Mouse (Mus musculus): Measurements from ENCODE around the gene Slc9a8.
"Not testable (repeated sequence)": the region's sequence is repeated elsewhere in the genome, so short reads cannot be mapped to it uniquely, and the experiment has no call there.

Slc9a8 gene

DNA sequence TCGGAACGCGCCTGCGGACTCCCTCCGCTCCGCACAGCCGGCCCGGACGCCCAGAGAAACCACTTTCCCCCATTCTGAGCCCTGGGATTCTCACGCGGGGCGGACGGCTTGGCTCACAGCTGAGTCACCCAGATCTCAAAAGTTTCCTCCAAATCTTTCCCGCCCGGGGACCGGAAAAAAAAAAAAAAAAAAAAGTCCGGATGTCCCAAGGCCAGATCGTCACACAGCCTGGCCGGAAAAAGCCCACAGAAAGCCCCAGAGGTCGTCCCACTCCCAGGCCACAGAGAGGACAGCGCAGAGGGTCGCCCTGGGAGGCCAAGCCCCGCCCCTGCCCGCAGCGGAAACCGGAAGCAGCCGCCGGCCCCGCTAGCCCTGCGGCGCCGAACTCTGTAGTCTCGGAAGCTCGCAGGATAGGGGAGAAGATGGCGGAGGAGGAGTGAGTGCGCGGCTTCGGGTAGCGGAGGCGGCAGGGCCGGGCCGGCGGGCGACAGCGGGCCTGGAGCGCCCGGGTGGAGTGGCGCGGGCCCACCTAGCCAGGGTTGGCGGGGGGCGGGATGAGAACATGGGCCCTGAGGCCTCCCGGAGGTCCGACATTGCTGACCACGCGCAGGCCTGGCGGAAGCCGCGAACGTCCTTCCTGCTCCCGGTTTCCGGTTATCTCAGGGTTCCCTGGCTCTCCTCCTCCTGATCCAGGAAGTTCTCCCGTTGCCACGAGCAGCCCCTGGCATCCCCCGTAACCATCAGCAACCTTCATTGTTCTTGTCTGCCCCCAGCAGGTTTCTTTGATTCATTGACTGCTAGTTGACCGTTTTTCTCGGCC lies at the start of gene Slc9a8:
TSS of gene Slc9a8 (plus strand) at position 383 of the 820 bp plus-strand sequence.
- peak; percentile 92 for DNase-seq (ENCODE audit: low spot score)

DNA sequence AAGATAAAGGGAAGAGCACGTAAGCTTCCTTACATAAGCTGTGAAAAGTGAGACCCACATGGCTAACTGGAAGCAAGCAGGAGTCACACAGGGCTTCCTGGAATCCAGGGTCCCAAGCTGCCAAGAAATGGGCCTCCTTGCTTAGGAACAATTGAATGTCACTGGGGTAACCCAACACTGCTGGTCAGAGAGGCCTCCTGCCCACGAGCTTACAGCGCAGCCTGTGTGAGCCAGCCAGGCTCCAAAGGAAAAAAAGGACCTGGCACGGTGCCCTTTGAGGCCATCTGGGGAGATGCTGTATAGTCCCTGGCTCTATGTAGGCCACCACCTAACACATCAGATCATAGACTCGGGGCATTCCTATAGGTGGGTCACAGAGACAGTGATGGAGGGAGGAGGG lies 48.2 kb upstream of the Slc9a8 start:
- peak; percentile 44 for DNase-seq (ENCODE audit: low spot score)

DNA sequence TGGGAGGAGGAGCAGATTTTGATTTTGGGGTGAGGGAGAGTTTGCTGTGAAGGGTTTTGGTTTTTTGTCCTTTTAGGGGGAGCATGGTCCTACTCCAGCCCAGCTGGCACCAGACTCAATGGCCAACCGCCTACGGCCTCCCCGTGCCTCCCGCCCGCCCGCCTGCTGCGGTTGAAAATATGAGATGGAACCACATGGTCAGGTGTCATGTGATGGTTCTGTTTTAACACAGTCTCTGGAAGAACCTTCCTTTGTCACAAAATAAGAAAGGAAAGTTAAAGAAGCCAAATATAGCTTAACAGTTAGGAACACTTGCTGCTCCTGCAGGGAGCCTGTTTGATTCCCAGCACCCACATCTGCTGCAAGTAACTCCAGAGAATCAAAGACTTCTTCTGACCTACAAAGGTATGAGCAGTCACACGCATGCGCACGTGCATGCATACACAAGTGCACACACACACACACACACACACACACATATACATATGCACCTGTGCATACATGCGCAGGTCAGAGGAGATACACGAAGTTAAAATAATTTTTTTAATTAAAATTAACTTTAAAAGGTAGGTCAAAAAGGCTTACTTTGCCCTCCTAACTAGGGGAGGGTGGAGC lies 47.2 kb upstream of the Slc9a8 start:
- no peak for DNase-seq (ENCODE audit: low spot score)

DNA sequence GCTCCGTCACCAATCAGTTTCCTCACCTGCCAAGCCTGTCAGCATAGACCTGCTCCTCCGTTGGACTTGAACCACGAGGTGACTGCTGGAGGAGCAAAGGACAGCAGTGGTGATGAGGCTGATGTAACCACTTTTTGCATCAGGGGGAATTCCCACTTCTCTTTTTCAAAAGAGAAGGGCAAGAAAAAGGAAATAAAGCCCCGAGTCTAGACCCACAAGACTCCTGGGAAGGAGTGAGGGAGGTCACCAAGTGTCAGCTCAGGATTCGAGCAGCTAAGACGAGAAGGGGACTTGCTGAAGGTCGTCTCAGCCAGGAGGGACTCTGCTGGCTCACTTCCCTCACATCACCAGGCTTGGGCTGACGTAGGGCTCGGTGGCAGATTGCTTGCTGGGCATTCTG lies 46.4 kb upstream of the Slc9a8 start:
- DNase-seq (ENCODE audit: low spot score): no peak

DNA sequence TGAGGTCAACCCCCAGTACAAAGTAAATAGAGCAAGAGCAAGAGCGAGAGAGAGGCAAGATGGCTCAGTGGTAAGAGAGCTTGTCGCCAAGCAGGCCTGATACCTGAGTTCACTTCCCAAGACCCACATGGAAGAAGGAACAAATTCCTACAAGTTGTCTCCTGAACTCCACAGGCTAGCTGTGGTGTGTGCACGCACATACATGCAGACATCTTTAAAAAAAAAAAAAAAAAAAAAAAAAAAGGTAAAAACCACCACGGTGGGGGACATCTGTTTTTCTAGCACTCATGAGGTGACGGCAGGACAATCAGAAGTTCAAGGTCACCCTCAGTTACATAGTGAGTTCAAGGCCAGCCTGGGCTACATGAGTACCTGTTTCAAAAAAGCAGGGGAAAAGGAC lies 45.8 kb upstream of the Slc9a8 start:
- DNase-seq (ENCODE audit: low spot score): no peak

DNA sequence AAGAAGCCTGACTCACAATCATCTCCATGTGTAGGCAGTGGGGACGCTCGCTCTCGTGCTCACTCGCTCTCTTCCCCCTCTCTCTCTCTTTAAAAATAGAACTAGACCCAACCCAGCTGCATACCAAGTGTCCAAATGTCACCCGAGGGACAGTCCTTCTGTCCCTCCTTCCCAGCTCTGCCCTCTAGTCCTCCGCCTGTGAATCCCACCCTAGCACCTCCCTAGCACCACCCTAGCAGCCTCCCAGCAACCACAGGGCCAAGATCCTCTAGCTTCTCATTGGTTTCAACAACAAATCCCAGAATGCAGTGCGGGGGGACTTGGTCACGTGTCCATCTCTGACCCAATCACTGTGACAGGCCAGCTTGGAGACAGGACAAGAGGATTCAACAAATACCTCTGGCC lies 45.4 kb upstream of the Slc9a8 start:
- DNase-seq (ENCODE audit: low spot score): peak; percentile 26

DNA sequence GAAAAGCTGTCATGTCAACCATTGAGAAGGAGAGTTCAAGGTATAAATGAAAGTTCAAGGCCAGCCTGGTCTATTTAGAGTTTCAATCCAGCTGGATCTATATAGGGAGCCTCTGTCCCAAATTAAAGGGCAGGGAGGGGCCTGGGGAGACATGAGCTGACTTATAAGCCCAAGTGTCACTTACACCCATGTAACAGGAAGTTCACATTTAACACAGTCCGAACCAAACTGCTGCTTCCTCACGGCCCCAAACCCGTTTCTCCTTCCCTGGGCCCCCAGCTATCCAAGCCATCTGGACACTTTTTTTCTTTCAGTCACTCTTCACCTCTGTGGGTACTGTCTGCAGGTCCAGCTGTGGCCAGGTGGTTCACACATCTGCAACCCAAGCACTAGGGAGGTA lies 43.8 kb upstream of the Slc9a8 start:
- DNase-seq (ENCODE audit: low spot score): no peak

DNA sequence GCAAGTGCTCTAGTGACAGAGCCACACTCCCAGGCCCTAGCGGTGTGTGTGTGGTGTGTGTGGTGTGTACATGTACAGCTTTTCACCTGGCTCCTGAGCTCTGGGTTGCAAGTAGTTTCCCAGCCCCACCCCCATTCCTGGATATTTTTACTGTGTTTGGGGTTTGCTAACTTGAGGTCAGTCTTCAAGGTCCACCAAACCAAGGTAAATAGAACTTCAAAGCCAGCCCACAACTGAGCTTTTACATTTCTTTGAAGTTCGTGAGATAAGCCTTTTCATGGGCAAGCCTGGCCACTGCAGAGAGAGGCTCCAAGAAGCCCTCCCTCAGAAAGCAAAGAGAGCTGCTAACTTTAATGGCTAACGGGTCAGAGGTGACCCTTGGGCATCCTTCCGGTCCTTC lies 42.5 kb upstream of the Slc9a8 start:
- DNase-seq (ENCODE audit: low spot score): no peak

DNA sequence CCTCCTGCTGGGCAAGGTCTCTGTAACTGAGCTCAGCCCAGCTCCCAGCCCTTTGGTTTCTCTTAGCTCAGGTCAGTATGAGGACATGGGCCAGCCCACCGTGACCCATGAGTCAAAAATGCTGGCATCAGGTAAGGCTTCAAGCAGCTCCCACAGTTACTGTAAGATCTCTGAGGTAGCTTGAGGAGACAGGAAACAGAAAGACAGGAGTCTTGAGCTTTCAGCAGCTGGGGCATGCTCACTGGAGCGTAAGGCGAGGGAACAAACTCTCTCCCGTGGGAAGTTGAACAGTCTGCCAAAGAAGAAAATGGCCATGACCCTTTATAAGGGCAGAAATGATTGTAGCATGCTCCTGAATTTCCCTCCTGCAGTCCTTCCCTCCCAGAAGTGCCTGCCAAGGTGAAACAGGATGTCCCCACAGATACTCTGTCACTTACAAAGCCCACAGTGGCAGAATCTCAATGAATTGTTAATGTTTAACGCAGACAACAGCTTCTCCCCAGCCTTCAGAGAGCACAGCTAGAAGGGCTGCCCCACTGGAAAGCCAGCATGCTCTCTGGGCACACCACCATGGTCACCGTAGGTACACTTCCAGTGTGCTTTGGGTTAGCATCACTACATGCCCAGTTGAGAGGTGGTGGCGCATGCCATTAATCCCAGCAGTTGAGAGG lies 40.8 kb upstream of the Slc9a8 start:
- no peak for DNase-seq (ENCODE audit: low spot score)

DNA sequence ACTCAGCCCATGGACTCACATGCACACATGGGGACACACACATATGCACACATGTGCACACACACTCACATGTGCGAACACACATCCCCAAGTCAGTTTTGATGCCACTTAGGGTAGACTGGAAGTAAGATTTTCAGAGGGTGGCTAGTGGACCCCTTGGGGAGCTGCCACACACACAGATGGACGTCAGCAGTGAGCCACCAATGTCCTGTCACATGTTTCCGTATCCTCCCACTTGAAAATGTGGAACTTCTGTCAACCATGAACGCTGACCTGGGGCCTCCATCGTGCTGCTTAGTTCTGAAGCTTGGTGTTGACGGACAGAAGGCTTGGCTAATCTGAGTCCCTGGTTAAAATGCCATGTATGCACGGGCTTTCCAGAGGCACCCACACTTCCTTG lies 39.9 kb upstream of the Slc9a8 start:
- DNase-seq (ENCODE audit: low spot score): no peak

DNA sequence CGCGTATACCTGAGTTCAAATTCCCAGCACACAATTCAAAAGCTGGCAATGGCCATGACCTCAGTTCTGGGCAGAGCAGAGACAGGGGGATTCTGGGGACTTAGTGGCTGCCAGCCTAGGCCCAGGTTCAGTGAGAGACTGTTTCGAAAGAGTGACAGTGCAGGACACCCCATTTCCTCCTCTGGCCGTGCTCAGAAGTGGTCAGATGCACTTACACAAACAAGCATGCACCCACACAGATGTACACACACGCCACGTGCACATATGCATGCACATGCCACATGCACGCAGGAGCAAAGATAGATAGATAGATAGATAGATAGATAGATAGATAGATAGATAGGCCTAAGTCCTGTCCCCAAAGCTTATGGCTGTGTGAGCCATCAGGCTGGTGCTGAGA lies 39.1 kb upstream of the Slc9a8 start:
- DNase-seq (ENCODE audit: low spot score): no peak

DNA sequence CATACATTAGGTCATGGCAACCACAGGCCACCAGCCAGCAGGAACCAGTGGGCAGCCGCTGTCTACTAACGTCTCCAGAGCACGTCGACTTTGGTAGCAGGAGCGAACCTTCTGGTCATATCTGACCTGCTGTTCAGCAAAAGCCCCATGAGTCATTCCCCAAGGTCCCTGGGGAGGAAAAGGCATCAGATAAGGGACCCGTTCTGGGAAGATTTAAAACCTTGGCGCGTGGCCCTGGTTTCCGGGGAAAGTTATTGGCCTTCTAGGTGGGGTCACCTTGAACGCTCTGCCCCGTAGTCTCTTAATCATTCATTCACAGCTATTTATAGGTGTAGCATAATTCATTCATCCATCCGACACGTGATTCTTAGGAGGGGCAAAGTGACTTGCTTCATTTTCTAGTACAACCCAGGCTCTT lies 37.8 kb upstream of the Slc9a8 start:
- no peak for DNase-seq (ENCODE audit: low spot score)

DNA sequence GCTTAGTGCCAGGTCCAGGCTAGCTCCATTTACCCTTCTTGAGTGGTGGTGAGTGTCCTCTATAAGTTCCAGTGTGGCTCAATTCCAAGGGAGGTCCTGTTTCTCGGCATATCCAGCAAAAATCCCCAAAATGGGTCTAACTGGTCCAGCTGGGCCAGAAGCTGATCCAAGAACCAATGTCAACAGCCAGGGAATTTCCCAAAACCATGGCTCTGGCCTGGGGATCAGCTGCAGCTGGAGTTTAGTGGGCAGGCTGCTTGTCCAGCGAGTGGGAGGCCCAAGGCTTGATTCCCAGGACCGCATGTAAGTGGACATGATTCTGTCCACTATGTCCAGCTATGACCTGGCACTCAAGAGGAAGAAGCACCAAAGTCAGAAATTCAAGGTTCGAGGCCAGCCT lies 35.1 kb upstream of the Slc9a8 start:
- no peak for DNase-seq (ENCODE audit: low spot score)

DNA sequence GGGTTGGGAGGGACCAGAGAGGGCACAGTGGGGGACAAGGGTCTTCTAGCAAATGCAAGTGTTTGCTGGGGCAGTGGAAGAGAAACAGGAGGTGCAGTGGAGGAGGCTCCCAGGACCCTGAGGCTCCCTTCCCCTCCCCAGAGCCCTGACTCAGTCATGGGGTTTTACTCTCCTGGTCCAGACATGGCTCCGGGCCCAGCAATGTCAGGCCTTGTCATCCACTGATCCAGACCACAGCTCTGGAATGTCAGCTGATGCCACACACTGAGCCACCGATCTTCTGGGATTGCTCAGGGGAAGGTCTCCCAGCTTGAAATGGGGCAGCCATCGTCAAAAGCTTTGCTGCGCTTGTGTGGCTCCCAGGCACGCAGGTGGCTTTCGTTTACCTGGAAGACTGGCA lies 34.5 kb upstream of the Slc9a8 start:
- DNase-seq (ENCODE audit: low spot score): no peak

DNA sequence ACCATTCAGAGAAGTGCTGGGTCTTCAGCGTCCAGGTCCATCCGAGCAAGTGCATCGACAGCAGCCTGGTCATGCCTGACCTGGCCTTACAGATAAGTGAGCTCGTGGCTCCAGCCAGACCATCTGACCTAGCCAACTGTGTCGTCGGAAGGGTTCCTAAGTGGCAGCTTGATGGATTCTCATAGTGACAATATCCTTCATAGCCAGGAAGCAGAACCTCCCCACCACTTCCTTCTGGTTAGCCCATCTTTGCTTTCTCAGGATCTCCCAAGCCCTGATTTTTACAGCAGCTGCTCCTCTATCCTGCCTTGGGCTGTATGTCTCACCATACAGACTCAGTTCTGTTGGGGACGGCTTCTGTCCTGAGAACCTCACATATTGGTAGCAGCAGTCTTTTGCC lies 27.1 kb upstream of the Slc9a8 start:
- DNase-seq (ENCODE audit: low spot score): no peak

DNA sequence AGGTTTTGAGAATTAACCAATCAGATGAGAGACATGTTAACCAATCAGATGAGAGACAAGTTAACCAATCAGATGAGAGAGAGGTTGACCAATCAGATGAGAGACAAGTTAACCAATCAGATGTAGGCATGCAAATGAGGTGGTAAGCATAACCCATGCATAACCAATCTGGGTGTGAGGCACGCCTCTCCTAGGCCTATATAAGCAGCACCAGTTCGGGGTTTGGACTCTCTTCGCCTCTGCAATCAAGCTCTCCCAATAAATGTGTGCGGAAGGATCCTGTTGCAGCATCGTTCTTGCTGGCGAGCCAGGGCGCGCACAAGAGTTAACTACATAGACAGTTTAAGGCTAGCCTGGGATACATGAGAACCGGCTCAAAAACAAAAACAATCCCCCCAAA lies 25.1 kb upstream of the Slc9a8 start:
- not testable (repeated sequence) for DNase-seq (ENCODE audit: low spot score)

DNA sequence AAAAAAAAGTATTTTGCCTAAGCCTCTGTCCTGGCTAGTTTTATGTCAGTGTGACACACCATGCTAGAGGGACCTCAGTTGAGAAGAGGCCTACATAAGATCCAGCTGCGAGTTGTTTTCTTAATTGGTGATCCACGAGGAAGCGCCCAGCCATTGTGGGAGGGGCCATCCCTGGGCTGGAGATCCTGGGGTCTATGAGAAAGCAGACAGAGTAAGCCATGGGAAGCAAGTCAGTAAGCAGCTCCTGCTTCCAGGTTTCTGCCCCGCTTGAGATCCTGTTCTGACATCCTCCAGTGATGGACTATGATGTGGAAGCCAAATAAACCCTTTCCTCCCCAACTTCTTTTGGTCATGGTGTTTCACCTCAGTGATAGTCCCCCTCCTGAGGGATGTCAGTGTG lies 22.5 kb upstream of the Slc9a8 start:
- DNase-seq (ENCODE audit: low spot score): no peak

DNA sequence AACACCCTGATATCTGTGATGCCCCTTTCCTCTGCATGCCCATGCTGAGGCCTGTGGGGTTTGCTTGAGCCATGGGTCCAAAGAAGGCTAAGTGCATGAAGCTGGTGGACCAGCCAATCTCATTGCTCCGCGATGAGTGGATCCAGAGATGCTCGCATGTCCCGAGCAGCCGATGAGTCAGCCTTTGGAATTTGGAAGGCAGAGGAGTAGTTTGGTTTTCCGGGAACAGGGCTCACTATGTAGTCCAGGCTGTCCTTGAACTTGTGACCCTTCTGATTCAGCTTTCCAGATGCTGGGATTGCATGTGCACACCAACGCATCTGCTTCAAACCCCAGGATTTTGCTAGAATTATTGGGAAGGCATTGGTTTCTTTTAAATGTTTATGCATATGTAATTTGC lies 21.9 kb upstream of the Slc9a8 start:
- no peak for DNase-seq (ENCODE audit: low spot score)

DNA sequence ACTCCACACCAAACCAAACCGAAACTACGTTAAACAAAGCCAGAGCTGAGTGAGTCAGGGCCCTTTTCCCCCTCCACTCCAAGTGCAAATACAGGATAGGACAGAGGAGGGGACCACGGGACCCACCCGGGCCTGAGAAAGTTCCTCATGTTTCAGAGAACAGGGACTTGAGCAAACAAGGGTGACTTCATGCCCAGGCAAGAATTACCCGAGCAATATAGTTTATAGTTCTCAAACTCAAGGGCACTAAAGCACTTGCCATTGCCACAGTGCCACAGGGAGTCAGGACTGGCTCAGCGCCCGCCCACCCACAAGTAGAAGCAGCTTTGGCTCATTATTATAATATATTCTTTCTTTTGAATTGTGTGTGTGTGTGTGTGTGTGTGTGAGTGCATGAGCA lies 18.4 kb upstream of the Slc9a8 start:
- no peak for DNase-seq (ENCODE audit: low spot score)

DNA sequence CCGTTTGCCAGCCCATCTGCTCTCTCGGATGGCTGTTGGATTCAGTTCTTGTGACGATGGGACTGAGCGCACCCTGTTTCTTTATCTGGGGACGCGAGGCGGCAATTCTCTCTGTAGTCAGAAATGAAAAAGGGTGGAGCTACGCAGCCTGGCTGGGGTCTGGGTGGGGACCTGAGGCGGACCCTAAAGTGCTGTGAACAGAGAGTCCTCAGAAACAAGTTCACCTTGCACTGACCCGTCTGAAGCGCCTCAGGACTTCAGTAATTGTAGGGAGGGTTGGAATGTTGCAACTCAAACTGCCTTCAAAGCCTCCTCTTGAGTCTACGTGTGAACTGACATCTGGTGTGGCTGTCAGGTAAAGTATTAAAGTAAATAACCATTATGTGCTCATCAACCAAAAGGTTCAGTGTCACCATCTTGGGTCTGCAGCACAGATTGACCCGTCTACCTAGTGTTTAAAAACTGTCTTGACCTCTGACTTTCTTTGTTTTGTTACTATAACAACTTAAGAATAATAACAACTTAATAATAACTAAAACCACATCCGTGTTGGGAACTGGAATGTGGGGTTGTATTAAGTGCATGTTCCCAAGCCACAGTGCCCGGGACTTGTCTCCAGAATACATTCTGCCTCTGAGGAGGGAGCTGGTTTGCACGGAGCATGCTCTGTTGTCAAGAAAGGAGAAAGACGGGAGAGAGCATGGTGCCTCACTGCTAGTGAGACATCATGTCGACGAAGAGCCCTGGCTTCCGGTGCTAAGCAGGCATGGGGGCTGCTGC lies 16.2 kb upstream of the Slc9a8 start:
- DNase-seq (ENCODE audit: low spot score): no peak

DNA sequence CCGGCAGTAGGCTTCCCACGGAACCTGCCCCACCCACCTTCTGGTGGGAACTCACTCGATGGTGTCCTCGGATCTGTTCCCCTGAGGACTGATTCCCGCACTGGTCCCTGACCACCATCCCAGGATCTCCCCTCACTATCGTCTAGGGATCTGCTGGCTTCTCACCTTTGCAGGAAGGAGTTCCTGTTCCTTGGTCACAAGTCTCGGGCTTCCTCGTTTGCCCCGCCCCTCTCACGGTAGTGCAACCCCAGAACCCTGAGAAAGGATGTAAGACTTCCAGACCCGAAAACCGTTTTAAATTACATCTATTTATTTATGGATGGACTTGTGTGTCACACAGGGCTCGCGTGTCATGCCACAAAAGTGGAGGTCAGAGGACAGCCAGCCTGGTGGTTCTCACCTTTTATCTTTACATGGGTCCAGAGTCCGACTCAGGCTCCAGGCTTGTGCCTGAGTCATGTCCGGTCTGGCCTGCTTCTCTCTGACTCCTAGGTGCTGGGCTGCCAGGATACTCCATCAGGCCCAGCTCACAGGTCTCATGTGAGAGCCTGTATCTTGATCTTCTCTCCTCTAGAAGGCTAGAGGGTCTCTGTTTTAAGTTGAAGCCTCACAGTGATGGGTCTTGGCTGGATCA lies 14.1 kb upstream of the Slc9a8 start:
- DNase-seq (ENCODE audit: low spot score): no peak

DNA sequence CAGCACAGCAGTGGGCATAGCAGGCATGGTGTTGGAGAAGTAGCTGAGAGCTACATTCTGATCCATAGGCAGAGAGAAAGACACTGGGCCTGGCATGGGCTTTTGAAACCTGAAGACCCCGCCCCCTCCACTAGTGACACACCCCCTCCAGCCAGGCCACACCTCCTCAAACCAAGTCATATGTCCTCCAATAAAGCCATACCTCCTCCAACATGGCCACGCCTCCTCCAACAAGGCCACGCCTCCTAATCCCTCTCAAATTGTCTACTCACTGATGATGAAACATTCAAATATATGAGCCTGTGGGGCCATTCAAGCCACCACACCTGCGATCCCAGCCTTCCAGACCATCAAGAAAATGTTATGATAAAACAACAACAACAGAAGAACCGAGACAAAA lies 7.1 kb upstream of the Slc9a8 start:
- DNase-seq (ENCODE audit: low spot score): no peak

Data from layer of hippocampus, adult 11-12 months (tissue).